Mouse (Mus musculus): ENCODE results near the gene 2810006K23Rik. TPM values are rescaled to one million over a fixed set of nuclear protein-coding genes. Genes with fewer than 3 reads are reported as not detected.
"Not testable (repeated sequence)": the region's sequence is repeated elsewhere in the genome, so short reads cannot be mapped to it uniquely, and the experiment has no call there.

The 2810006K23Rik gene
- polyA plus RNA-seq, 1 experiment from 2014 or later = 20.8 TPM

GRCm38 (mm10) chr5:124315498-124315897, 12.4 kb upstream of the 2810006K23Rik start:
- Histone ChIP-seq H3K9me3 (no peaks in the 10 kb centered on the region), H3K27ac (no peak overlapping the region), H3K9ac (no peak overlapping the region), H3K27me3 (no peaks in the 10 kb centered on the region), H3K36me3 (peaks cover 60% of the 10 kb centered on the region), H3K4me3 (no peak overlapping the region), H3K4me1 (no peaks in the 10 kb centered on the region), H3K4me2 (no peak overlapping the region)
- 92% methylated on average over 9 of the region's 9 CpGs for WGBS
- no peak for ATAC-seq (ENCODE audit: borderline replicate concordance, extremely low read depth, low FRiP score, low TSS enrichment)

- Histone ChIP-seq H3K4me2 (no peak overlapping the region), H3K9me3 (no peaks in the 10 kb centered on the region), H3K9ac (no peak overlapping the region), H3K27me3 (no peaks in the 10 kb centered on the region), H3K4me3 (no peak overlapping the region), H3K4me1 (no peaks in the 10 kb centered on the region), H3K27ac (no peak overlapping the region), H3K36me3 (peaks cover 65% of the 10 kb centered on the region)
- WGBS = 92% methylated on average over 11 of the region's 11 CpGs
- ATAC-seq (ENCODE audit: borderline replicate concordance, extremely low read depth, low FRiP score, low TSS enrichment) = no peak
Measured at GRCm38 (mm10) chr5:124315941-124316340, 11.9 kb upstream of the 2810006K23Rik start.

- H3K27ac ChIP-seq = no peak overlapping the region
- no peaks in the 10 kb centered on the region for H3K9me3 ChIP-seq
- WGBS = 82% methylated on average over 7 of the region's 7 CpGs
- H3K4me3 ChIP-seq = no peak overlapping the region
- no peak overlapping the region for H3K9ac ChIP-seq
- no peaks in the 10 kb centered on the region for H3K27me3 ChIP-seq
- ATAC-seq (ENCODE audit: borderline replicate concordance, extremely low read depth, low FRiP score, low TSS enrichment) = no peak
- no peak overlapping the region for H3K4me2 ChIP-seq
- no peaks in the 10 kb centered on the region for H3K4me1 ChIP-seq
- peaks cover 58% of the 10 kb centered on the region for H3K36me3 ChIP-seq
Measured at GRCm38 (mm10) chr5:124317648-124318047, 10.2 kb upstream of the 2810006K23Rik start.

GRCm38 (mm10) chr5:124326829-124327228, 1.1 kb upstream of the 2810006K23Rik start:
- 1% methylated on average over 8 of the region's 8 CpGs for WGBS

GRCm38 (mm10) chr5:124330086-124330485, 2.2 kb downstream of the 2810006K23Rik start:
- H3K9me3 ChIP-seq = no peaks in the 10 kb centered on the region
- whole genome bisulfite sequencing = 89% methylated on average over 6 of the region's 6 CpGs

More at GRCm38 (mm10) chr5:124326829-124327228, 1.1 kb upstream of the 2810006K23Rik start:
- Histone ChIP-seq H3K4me3 (peak overlapping the region; percentile 68), H3K9ac (peak overlapping the region; percentile 66), H3K9me3 (no peaks in the 10 kb centered on the region), H3K4me1 (peaks cover 23% of the 10 kb centered on the region), H3K27ac (peak overlapping the region; percentile 93), H3K27me3 (no peaks in the 10 kb centered on the region), H3K4me2 (peak overlapping the region; percentile 68), H3K36me3 (peaks cover 14% of the 10 kb centered on the region)
- no peak for ATAC-seq (ENCODE audit: borderline replicate concordance, extremely low read depth, low FRiP score, low TSS enrichment)

DNA sequence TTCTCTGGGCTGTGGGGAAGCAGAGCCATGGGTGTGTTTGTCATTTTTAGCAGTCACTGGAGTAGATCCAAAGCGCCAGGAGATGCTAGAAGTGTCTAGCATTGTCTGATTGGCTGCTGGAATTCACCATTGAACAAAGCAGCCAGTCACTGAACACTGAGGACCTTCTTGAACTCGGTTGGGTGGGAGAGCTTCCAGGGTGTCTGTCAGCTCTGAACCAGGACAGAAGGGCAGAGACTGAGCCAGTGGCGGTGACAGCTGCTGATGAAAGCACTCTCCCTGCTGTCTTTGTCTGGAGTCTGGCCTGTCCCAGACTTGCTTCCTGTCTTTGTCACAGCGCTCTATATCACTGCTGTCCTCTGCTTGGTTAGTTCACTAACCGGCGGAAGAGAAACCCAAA, 6.5 kb downstream of the 2810006K23Rik start:
- no peak overlapping the region for H3K9ac ChIP-seq
- no peaks in the 10 kb centered on the region for H3K27me3 ChIP-seq
- peak overlapping the region; percentile 69 for H3K27ac ChIP-seq
- peak; percentile 88 for ATAC-seq (ENCODE audit: borderline replicate concordance, extremely low read depth, low FRiP score, low TSS enrichment)
- no peak overlapping the region for H3K4me2 ChIP-seq
- peaks cover 54% of the 10 kb centered on the region for H3K4me1 ChIP-seq
- WGBS = 25% methylated on average over 6 of the region's 6 CpGs
- H3K36me3 ChIP-seq = no peaks in the 10 kb centered on the region
- H3K4me3 ChIP-seq = no peak overlapping the region
- H3K9me3 ChIP-seq = no peaks in the 10 kb centered on the region

More at GRCm38 (mm10) chr5:124330086-124330485, 2.2 kb downstream of the 2810006K23Rik start:
- H3K27me3 ChIP-seq = no peaks in the 10 kb centered on the region
- H3K4me3 ChIP-seq = no peak overlapping the region
- no peak overlapping the region for H3K4me2 ChIP-seq
- H3K9ac ChIP-seq = no peak overlapping the region
- no peak for ATAC-seq (ENCODE audit: borderline replicate concordance, extremely low read depth, low FRiP score, low TSS enrichment)
- H3K27ac ChIP-seq = no peak overlapping the region
- H3K36me3 ChIP-seq = no peaks in the 10 kb centered on the region
- H3K4me1 ChIP-seq = peaks cover 43% of the 10 kb centered on the region

DNA sequence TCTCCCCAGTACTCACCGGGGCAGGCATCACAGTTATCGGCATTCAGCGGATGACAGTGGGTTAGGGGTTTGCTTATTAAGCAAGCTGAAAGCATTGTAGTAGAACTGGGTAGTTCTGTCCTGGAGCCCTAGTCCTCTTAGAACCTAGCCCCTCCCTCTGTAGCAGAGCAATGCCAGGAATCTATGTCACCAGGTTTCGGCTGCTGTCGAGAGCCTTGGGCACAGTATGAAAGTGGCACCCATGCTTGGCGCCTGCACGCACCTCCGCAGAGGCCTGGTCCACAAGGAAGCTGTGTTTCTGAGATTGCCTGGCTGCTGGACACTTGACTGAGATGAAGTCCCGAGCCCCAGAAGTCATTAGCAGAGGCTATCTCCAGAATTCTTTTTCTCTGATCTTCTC, 9.2 kb downstream of the 2810006K23Rik start:
- 0 out of 2 replicates have a peak, but pooled peaks cover 5% of the 10 kb centered on the region for H3K36me3 ChIP-seq
- H3K9me3 ChIP-seq = no peaks in the 10 kb centered on the region
- peak overlapping the region; percentile 45; the same call in 1 of the 2 replicates for H3K27ac ChIP-seq
- no peak overlapping the region for H3K9ac ChIP-seq
- no peak overlapping the region for H3K4me3 ChIP-seq
- H3K27me3 ChIP-seq = no peaks in the 10 kb centered on the region
- H3K4me2 ChIP-seq = no peak overlapping the region
- 69% methylated on average over 9 of the region's 9 CpGs for WGBS
- ATAC-seq (ENCODE audit: borderline replicate concordance, extremely low read depth, low FRiP score, low TSS enrichment) = no peak
- H3K4me1 ChIP-seq = peaks cover 53% of the 10 kb centered on the region

GRCm38 (mm10) chr5:124337909-124338308, 10.0 kb downstream of the 2810006K23Rik start:
- peaks cover 53% of the 10 kb centered on the region for H3K4me1 ChIP-seq
- 0 out of 2 replicates have a peak overlapping the region, but pooled peaks have one; percentile 6 for H3K4me2 ChIP-seq
- H3K27ac ChIP-seq = peak overlapping the region; percentile 49; the same call in 1 of the 2 replicates
- no peak overlapping the region for H3K4me3 ChIP-seq
- peak; percentile 66; the same call in 1 of the 2 replicates for ATAC-seq (ENCODE audit: borderline replicate concordance, extremely low read depth, low FRiP score, low TSS enrichment)
- WGBS = 38% methylated on average over 9 of the region's 9 CpGs
- no peaks in the 10 kb centered on the region for H3K27me3 ChIP-seq
- H3K9ac ChIP-seq = no peak overlapping the region
- H3K36me3 ChIP-seq = 0 out of 2 replicates have a peak, but pooled peaks cover 5% of the 10 kb centered on the region
- no peaks in the 10 kb centered on the region for H3K9me3 ChIP-seq

- H3K4me1 ChIP-seq = peaks cover 45% of the 10 kb centered on the region
- H3K27me3 ChIP-seq = no peaks in the 10 kb centered on the region
- no peak overlapping the region for H3K27ac ChIP-seq
Measured at GRCm38 (mm10) chr5:124338791-124339190, 10.9 kb downstream of the 2810006K23Rik start.

DNA sequence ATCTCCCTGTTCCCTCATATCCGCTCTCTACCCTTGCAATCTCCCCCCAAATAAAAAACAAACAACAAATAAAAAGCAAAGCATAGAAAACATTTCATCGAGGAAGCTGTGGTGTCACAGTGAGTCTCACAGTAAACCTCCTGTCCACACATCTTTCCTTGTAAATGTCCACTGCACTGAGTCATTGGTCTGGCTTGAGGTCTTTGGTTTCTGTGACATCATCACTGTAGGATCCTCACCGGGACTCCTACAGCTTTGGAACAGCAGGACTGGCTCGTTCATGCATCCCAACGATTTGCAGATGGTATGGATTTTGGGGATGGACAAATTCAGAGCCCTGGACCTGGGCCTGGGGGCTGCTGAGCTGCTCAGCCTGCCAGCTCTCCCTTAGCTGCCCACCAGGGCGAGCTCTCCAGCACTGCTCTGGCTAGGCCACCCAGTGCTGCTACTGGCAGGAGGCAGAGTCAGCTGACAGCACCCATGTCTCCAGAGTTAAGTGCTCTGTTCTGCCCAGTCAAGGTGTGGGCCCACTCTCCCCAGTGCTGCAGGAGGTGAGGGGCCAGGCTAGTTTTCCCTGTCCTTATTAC, 14.0 kb downstream of the 2810006K23Rik start:
- H3K36me3 ChIP-seq = peaks cover 27% of the 10 kb centered on the region

More at GRCm38 (mm10) chr5:124338791-124339190, 10.9 kb downstream of the 2810006K23Rik start:
- Histone ChIP-seq H3K4me2 (no peak overlapping the region), H3K36me3 (peaks cover 5% of the 10 kb centered on the region; the same call in 1 of the 2 replicates), H3K9me3 (no peaks in the 10 kb centered on the region), H3K9ac (no peak overlapping the region), H3K4me3 (no peak overlapping the region)
- ATAC-seq (ENCODE audit: borderline replicate concordance, extremely low read depth, low FRiP score, low TSS enrichment) = no peak
- WGBS = 91% methylated on average over 8 of the region's 8 CpGs

GRCm38 (mm10) chr5:124342897-124343296, 15.0 kb downstream of the 2810006K23Rik start:
- no peak for ATAC-seq (ENCODE audit: borderline replicate concordance, extremely low read depth, low FRiP score, low TSS enrichment)
- Histone ChIP-seq H3K36me3 (peaks cover 30% of the 10 kb centered on the region), H3K9ac (no peak overlapping the region), H3K9me3 (no peaks in the 10 kb centered on the region), H3K4me3 (no peak overlapping the region), H3K4me2 (no peak overlapping the region), H3K27ac (no peak overlapping the region), H3K4me1 (peaks cover 13% of the 10 kb centered on the region), H3K27me3 (no peaks in the 10 kb centered on the region)
- 69% methylated on average over 8 of the region's 8 CpGs for WGBS

More for the DNA sequence above, 14.0 kb downstream of the 2810006K23Rik start:
- not testable (repeated sequence) for H3K9me3 ChIP-seq, H3K9ac ChIP-seq, H3K27ac ChIP-seq, H3K4me3 ChIP-seq, H3K27me3 ChIP-seq, H3K4me2 ChIP-seq
- 64% methylated on average over 6 of the region's 6 CpGs for WGBS
- 0 out of 2 replicates have a peak, but pooled peaks have one; percentile 23 for ATAC-seq (ENCODE audit: borderline replicate concordance, extremely low read depth, low FRiP score, low TSS enrichment)
- peaks cover 23% of the 10 kb centered on the region for H3K4me1 ChIP-seq

- no peak overlapping the region for H3K4me3 ChIP-seq
- H3K9me3 ChIP-seq = no peaks in the 10 kb centered on the region
- peaks cover 41% of the 10 kb centered on the region for H3K36me3 ChIP-seq
- peaks cover 21% of the 10 kb centered on the region for H3K4me1 ChIP-seq
- no peak overlapping the region for H3K27ac ChIP-seq
- no peaks in the 10 kb centered on the region for H3K27me3 ChIP-seq
- ATAC-seq (ENCODE audit: borderline replicate concordance, extremely low read depth, low FRiP score, low TSS enrichment) = no peak
- H3K9ac ChIP-seq = no peak overlapping the region
- WGBS = 93% methylated on average over 17 of the region's 17 CpGs
- H3K4me2 ChIP-seq = no peak overlapping the region
Measured at GRCm38 (mm10) chr5:124349196-124349595, 21.3 kb downstream of the 2810006K23Rik start.
